Comparison of ENCODE assay signal across 13 mouse cellular contexts in the genomic region with DNA sequence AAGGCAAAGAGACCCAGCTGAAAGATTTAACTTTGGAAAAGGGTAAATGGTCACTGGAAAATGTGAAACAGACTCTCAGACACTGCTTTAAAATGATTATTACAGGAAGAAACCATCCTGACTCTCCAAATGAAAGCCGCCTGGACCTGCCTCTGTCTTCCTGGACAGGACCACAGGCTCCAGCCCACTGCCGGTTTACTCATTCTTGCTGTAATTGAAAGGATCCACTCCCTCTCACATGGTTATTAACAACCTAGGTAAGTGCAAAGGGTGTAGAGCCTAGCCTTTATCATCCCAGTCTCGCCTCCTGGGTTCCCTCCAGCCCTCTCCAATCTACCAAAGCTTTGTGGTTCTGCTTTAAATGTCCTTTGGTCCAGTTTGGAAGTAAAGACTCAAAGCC. TPM values are rescaled to one million over a fixed set of nuclear protein-coding genes. Genes with fewer than 3 reads are reported as not detected.
A peak's percentile ranks its signal among the peaks of the same experiment; 100 is the strongest.
DNase-seq lines count a peak whose midpoint lies in the region; ATAC-seq and TF ChIP-seq lines count a peak whose summit lies in the region.
"Had no signal": no experiment of that assay in that cellular context is flagged by ENCODE, and none has a peak within 500 bp of the region (broad histone marks: within the 10 kb centered on the region; RNA-seq: fewer than 3 reads in every experiment).

No protein-coding gene starts in this region.

- 66% methylated on average over 3 of the region's 3 CpGs for WGBS in kidney, embryonic 14.5 days
- 62% methylated on average over 3 of the region's 3 CpGs for WGBS in intestine, embryonic 14.5 days
- WGBS in liver, postnatal 0 days (ENCODE audit: insufficient replicate concordance) = 43% methylated on average over 3 of the region's 3 CpGs

- H3K27me3 ChIP-seq in kidney, embryonic 14.5 days (ENCODE audit: control insufficient read depth, insufficient read depth, low read length) = no peaks in the 10 kb centered on the region
- no peaks in the 10 kb centered on the region for H3K27me3 ChIP-seq in intestine, embryonic 14.5 days (replicated peaks; ENCODE audit: control insufficient read depth, insufficient read depth, low read length)
- H3K27me3 ChIP-seq in liver, postnatal 0 days (ENCODE audit: insufficient read depth, low read length) = no peaks in the 10 kb centered on the region

- H3K4me1 ChIP-seq in kidney, embryonic 14.5 days (ENCODE audit: control insufficient read depth, insufficient read depth, low read length) = peaks cover 42% of the 10 kb centered on the region
- H3K4me1 ChIP-seq in brown adipose tissue, adult 24 weeks (ENCODE audit: control insufficient read depth, insufficient read depth, insufficient read length, low read length) = peaks cover 38% of the 10 kb centered on the region
- peaks cover 38% of the 10 kb centered on the region for H3K4me1 ChIP-seq in intestine, embryonic 14.5 days (replicated peaks; ENCODE audit: control insufficient read depth, insufficient read depth, low read length)
- peaks cover 64% of the 10 kb centered on the region for H3K4me1 ChIP-seq in liver, postnatal 0 days (ENCODE audit: insufficient read depth)

- no peaks in the 10 kb centered on the region for H3K9me3 ChIP-seq in kidney, embryonic 14.5 days (ENCODE audit: control insufficient read depth, low read length)
- no peaks in the 10 kb centered on the region for H3K9me3 ChIP-seq in intestine, embryonic 14.5 days (ENCODE audit: control insufficient read depth, low read length)
- no peaks in the 10 kb centered on the region for H3K9me3 ChIP-seq in liver, postnatal 0 days (ENCODE audit: low read length)

- no peak for DNase-seq in kidney, postnatal 10 days
- no peak for DNase-seq in intestine, embryonic 14.5 days (ENCODE audit: low spot score)
- no peak for DNase-seq in liver, postnatal 0 days
- no peak for DNase-seq in thymus, postnatal 4 days
- no peak for DNase-seq in cerebellum, adult 9-11 months
- DNase-seq: cerebellum, adult 2 months; gastrocnemius, postnatal 14 days; kidney, postnatal 25 days; midbrain, embryonic 14.5 days; right cerebral cortex, postnatal 4 days; thymus, postnatal 25 days had no signal

- H3K36me3 ChIP-seq in kidney, embryonic 14.5 days (ENCODE audit: control insufficient read depth, insufficient read depth, low read length) = no peaks in the 10 kb centered on the region; the same call in 1 of the 2 replicates
- no peaks in the 10 kb centered on the region for H3K36me3 ChIP-seq in intestine, embryonic 14.5 days (ENCODE audit: control insufficient read depth, insufficient read depth, low read length)
- H3K36me3 ChIP-seq in liver, postnatal 0 days (replicated peaks; ENCODE audit: insufficient read depth, low read length) = peaks cover 28% of the 10 kb centered on the region

- H3K27ac ChIP-seq in kidney, embryonic 14.5 days (ENCODE audit: low read depth, low read length) = no peak overlapping the region
- peak overlapping the region; percentile 37 for H3K27ac ChIP-seq in brown adipose tissue, adult 24 weeks (replicated peaks; ENCODE audit: low read depth, low read length)
- no peak overlapping the region for H3K27ac ChIP-seq in intestine, embryonic 14.5 days (ENCODE audit: low read depth)
- peak overlapping the region; percentile 99 for H3K27ac ChIP-seq in liver, postnatal 0 days (ENCODE audit: low read depth)

- no peak for TF ChIP-seq EP300 in liver, postnatal 0 days (IDR thresholded peaks at IDR 0.05; ENCODE audit: low read depth)

- H3K4me3 ChIP-seq in kidney, embryonic 14.5 days (ENCODE audit: low read length) = no peak overlapping the region
- H3K4me3 ChIP-seq in brown adipose tissue, adult 24 weeks (ENCODE audit: insufficient read depth, low read depth, low read length) = peak overlapping the region; percentile 24; the same call in 1 of the 2 replicates
- peak overlapping the region; percentile 5; the same call in 1 of the 2 replicates for H3K4me3 ChIP-seq in intestine, embryonic 14.5 days (ENCODE audit: low read depth, low read length)
- peak overlapping the region; percentile 72 for H3K4me3 ChIP-seq in liver, postnatal 0 days (ENCODE audit: low read depth, low read length)

- peak overlapping the region; percentile 13; the same call in 1 of the 2 replicates for H3K9ac ChIP-seq in kidney, embryonic 14.5 days (ENCODE audit: low read depth, low read length)
- H3K9ac ChIP-seq in intestine, embryonic 14.5 days (ENCODE audit: low read length) = no peak overlapping the region
- peak overlapping the region; percentile 93 for H3K9ac ChIP-seq in liver, postnatal 0 days (replicated peaks)

- TF ChIP-seq CTCF in liver, postnatal 0 days (IDR thresholded peaks at IDR 0.05; ENCODE audit: low read depth) = no peak

- H3K4me2 ChIP-seq in kidney, embryonic 14.5 days (replicated peaks; ENCODE audit: low read depth, low read length) = peak overlapping the region; percentile 70
- peak overlapping the region; percentile 68 for H3K4me2 ChIP-seq in intestine, embryonic 14.5 days (ENCODE audit: low read length)
- peak overlapping the region; percentile 88 for H3K4me2 ChIP-seq in liver, postnatal 0 days (ENCODE audit: low read depth, low read length)

- no peak for ATAC-seq in kidney, embryonic 14.5 days (ENCODE audit: low FRiP score, low TSS enrichment)
- ATAC-seq in intestine, embryonic 14.5 days (replicated peaks; ENCODE audit: low FRiP score, low TSS enrichment, low read depth) = no peak
- ATAC-seq in liver, postnatal 0 days = no peak

RNA-seq across cellular contexts. Expression of gene Nfe2l2, which starts 3.2 kb away (rescaled TPM):
- polyA plus RNA-seq in kidney, embryonic 14.5 days (2014; fragmentation: Nextera tagmentation; extraction: Ambion mirVana) = 57.1 and 67.6 TPM in 2 replicates
- polyA plus RNA-seq in brown adipose tissue, adult 24 weeks (2012; ENCODE audit: insufficient read depth, insufficient read length, missing spikeins) = 50.2 and 50.6 TPM in 2 replicates
- 69.4 and 71.7 TPM in 2 replicates for polyA plus RNA-seq in intestine, embryonic 14.5 days (2014; fragmentation: Nextera tagmentation; extraction: Ambion mirVana)
- 58.7 and 59.4 TPM in 2 replicates for polyA plus RNA-seq in liver, postnatal 0 days (2015; fragmentation: Nextera tagmentation; extraction: Ambion mirVana)

RNA-seq across cellular contexts. Expression of gene Hnrnpa3, which starts 42.1 kb away (rescaled TPM):
- polyA plus RNA-seq in kidney, embryonic 14.5 days (2014; fragmentation: Nextera tagmentation; extraction: Ambion mirVana) = 300 and 331 TPM in 2 replicates
- polyA plus RNA-seq in brown adipose tissue, adult 24 weeks (2012; ENCODE audit: insufficient read depth, insufficient read length, missing spikeins) = 58.7 and 106 TPM in 2 replicates
- polyA plus RNA-seq in intestine, embryonic 14.5 days (2014; fragmentation: Nextera tagmentation; extraction: Ambion mirVana) = 230 TPM in 2 replicates
- polyA plus RNA-seq in liver, postnatal 0 days (2015; fragmentation: Nextera tagmentation; extraction: Ambion mirVana) = 86.9 and 90.7 TPM in 2 replicates

Comparison
In these comparisons a context has a peak if more than half of its experiments do, and no peak if none do; other contexts are left out.
1. H3K27ac ChIP-seq: peak in brown adipose tissue, adult 24 weeks (single experiment) and liver, postnatal 0 days (single experiment); none in kidney, embryonic 14.5 days (single experiment) and intestine, embryonic 14.5 days (single experiment).
2. Peak in every context shown above with its lines, with median percentiles within 50 percentile points of each other: H3K4me2 ChIP-seq.